Mouse (Mus musculus): ENCODE measurements around the gene Cspg5.

DNA sequence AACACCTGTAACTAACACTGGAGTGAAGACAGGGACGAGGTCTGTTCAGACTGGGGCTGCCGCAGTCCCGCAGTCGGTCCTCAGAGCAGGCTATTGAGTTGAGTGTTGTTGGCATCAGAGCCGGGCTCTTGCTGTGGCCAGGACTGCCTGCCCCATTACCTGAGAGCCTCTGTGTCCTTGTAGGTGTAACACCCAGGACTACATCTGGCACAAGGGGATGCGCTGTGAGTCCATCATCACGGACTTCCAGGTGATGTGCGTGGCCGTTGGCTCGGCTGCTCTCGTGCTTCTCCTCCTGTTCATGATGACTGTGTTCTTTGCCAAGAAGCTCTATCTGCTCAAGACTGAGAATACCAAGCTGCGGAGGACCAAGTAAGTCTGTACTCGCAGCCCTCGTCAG is 7.2 kb downstream of the Cspg5 start:
- no peak for TF ChIP-seq CTCF (IDR thresholded peaks at IDR 0.05; ENCODE audit: low read depth)
- no peak for TF ChIP-seq EP300 (optimal IDR thresholded peaks at IDR 0.05)
